Mouse (Mus musculus): ENCODE results near the gene Kcne2.

DNA sequence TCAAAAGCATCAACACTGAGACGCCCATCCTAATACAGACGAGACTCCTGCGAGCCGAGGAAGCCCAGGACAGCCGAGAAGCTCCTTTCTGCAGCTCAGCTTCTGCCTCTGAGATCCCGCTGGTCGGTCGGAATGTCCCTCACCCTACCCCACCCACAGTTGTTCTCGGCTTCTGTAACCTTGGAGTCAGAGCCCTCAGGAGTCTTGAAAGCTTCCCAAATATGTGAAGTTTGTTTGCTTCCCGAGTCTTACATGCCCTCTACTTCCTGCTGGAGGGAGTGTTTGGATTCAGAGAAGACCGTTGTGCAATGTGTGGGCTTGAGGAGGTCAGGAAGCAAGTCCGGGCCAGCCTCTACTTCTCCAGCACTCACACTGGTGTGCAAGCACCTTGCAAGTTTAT lies 24.3 kb upstream of the Kcne2 start:
- TF ChIP-seq GATA1 (IDR thresholded peaks at IDR 0.05; ENCODE audit: borderline replicate concordance, low read length) (no peak), FLI1 (IDR thresholded peaks at IDR 0.05; ENCODE audit: low read length) (no peak)

All from megakaryocyte, embryonic 14.5 days (primary cell).